Mouse (Mus musculus) c-Kit-positive CD71-positive TER-119-negative erythroid progenitor cells, embryonic 14.5 days (primary cell): Measurements from ENCODE around the gene Olfr52.
"Not testable (repeated sequence)": the region's sequence is repeated elsewhere in the genome, so short reads cannot be mapped to it uniquely, and the experiment has no call there.

Source experiments
- DNase-seq: peaks from one replicate; pipeline ENCODE4 v3.0.0-alpha.2; 2013; ENCODE audit warnings: low read depth

Olfr52 gene

GRCm38 (mm10) chr2:86185583-86185982, at the start of gene Olfr52:
TSS of gene Olfr52 (minus strand) at chr2:86185683.
- no peak for DNase-seq

- DNase-seq = no peak
These were observed 45.8 kb upstream of the Olfr52 start, which contains the start of gene Olfr1047 for GRCm38 (mm10) chr2:86231301-86231700. TSS of gene Olfr1047 (minus strand) at chr2:86231401.

GRCm38 (mm10) chr2:86219214-86219613, 33.7 kb upstream of the Olfr52 start, which contains the start of gene Olfr1046:
TSS of gene Olfr1046 (minus strand) at chr2:86219314.
- no peak for DNase-seq

- no peak for DNase-seq
These were observed 17.4 kb upstream of the Olfr52 start, which contains the start of gene Olfr1045 for GRCm38 (mm10) chr2:86202909-86203308. TSS of gene Olfr1045 (minus strand) at chr2:86203009.

GRCm38 (mm10) chr2:86195863-86196262, 10.4 kb upstream of the Olfr52 start:
- no peak for DNase-seq

GRCm38 (mm10) chr2:86179950-86180349, 5.5 kb downstream of the Olfr52 start:
- no peak for DNase-seq

GRCm38 (mm10) chr2:86177720-86178119, 7.8 kb downstream of the Olfr52 start, which contains the start of gene Olfr1044:
TSS of gene Olfr1044 (minus strand) at chr2:86177820.
- DNase-seq = no peak

GRCm38 (mm10) chr2:86175422-86175821, 10.1 kb downstream of the Olfr52 start:
- not testable (repeated sequence) for DNase-seq

GRCm38 (mm10) chr2:86167422-86167821, 18.1 kb downstream of the Olfr52 start, which contains the start of gene Olfr1043:
TSS of gene Olfr1043 (minus strand) at chr2:86167522.
- no peak for DNase-seq

- DNase-seq = no peak
These were observed 23.7 kb downstream of the Olfr52 start, which contains the start of gene Olfr1042 for GRCm38 (mm10) chr2:86161738-86162137. TSS of gene Olfr1042 (minus strand) at chr2:86161838.

GRCm38 (mm10) chr2:86146632-86147031, 38.9 kb downstream of the Olfr52 start, which contains the start of gene Olfr1040:
TSS of gene Olfr1040 (minus strand) at chr2:86146732.
- DNase-seq = no peak

- no peak for DNase-seq
These were observed 49.7 kb downstream of the Olfr52 start, which contains the start of gene Olfr1039 for GRCm38 (mm10) chr2:86135828-86136227. TSS of gene Olfr1039 (minus strand) at chr2:86135928.
